ENCODE assay signal across 19 mouse cellular contexts in the genomic region with DNA sequence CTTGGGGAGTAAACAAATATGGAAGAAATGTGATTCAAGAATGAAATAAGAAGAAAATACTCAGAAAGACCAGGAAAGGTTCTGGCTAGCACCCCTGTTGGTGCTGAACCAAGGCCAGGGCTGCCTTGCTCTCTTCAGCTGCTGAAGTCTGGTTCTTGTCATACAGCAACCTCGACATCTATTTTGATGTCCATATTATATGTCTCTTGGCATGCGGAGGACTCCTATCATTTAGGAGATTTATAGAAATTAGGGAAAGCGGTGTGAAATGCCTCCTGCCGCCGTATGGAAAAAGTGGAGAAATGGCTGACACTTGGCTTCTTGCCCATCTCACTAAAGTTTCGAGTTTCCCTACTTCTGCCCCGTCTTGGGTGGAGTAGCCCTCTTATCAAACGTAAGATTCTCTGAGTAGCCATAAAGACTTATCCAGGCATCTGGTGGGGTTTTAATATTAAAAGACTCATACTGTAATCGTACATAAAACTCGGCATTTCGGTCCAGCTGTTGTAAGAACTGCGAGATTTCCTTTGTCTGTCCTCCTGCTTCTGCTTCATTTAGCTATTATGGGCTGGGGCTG.
DNase-seq lines count a peak whose midpoint lies in the region; ATAC-seq and TF ChIP-seq lines count a peak whose summit lies in the region.
"Had no signal": no experiment of that assay in that cellular context is flagged by ENCODE, and none has a peak within 500 bp of the region (broad histone marks: within the 10 kb centered on the region; RNA-seq: fewer than 3 reads in every experiment).

No protein-coding gene starts in this region.

- peak; percentile 36 for DNase-seq in heart, adult 11 months
- no peak for DNase-seq in heart, embryonic 10.5 days (ENCODE audit: low spot score)
- peak; percentile 63 for DNase-seq in limb, embryonic 14.5 days (ENCODE audit: low spot score)
- no peak for DNase-seq in limb, embryonic 10.5 days (ENCODE audit: low spot score)
- DNase-seq: adrenal gland, postnatal 14 days; cerebellum, adult 18-20 months; cerebellum, adult 9-11 months; cerebellum, postnatal 36 days; gastrocnemius, postnatal 14 days; heart, postnatal 36 days had no signal

- 0 out of 2 replicates have a peak, but pooled peaks cover 3% of the 10 kb centered on the region for H3K4me1 ChIP-seq in heart, embryonic 10.5 days
- no peaks in the 10 kb centered on the region for H3K4me1 ChIP-seq in limb, embryonic 14.5 days (ENCODE audit: control insufficient read depth, insufficient read depth, low read length)
- no peaks in the 10 kb centered on the region for H3K4me1 ChIP-seq in limb, embryonic 10.5 days
- H3K4me1 ChIP-seq in intestine, embryonic 16.5 days (ENCODE audit: control insufficient read depth, insufficient read depth, low read length): no peaks in the 10 kb centered on the region
- no peaks in the 10 kb centered on the region for H3K4me1 ChIP-seq in midbrain, embryonic 16.5 days (ENCODE audit: control insufficient read depth, insufficient read depth, low read length)
- H3K4me1 ChIP-seq: forebrain, embryonic 12.5 days; heart, embryonic 13.5 days; hindbrain, embryonic 15.5 days had no signal

- no peaks in the 10 kb centered on the region for H3K27me3 ChIP-seq in heart, embryonic 10.5 days (ENCODE audit: insufficient read depth, poor library complexity, severe bottlenecking)
- H3K27me3 ChIP-seq in limb, embryonic 14.5 days (ENCODE audit: control insufficient read depth, insufficient read depth, low read length): no peaks in the 10 kb centered on the region
- no peaks in the 10 kb centered on the region for H3K27me3 ChIP-seq in limb, embryonic 10.5 days (ENCODE audit: low read depth, poor library complexity, severe bottlenecking)
- H3K27me3 ChIP-seq in intestine, embryonic 16.5 days (replicated peaks; ENCODE audit: control insufficient read depth, insufficient read depth, low read length): no peaks in the 10 kb centered on the region
- no peaks in the 10 kb centered on the region for H3K27me3 ChIP-seq in midbrain, embryonic 16.5 days (ENCODE audit: control insufficient read depth, insufficient read depth, low read depth, low read length)
- H3K27me3 ChIP-seq: forebrain, embryonic 12.5 days; heart, embryonic 13.5 days; hindbrain, embryonic 15.5 days; Patski had no signal

- no peaks in the 10 kb centered on the region for H3K9me3 ChIP-seq in heart, embryonic 10.5 days
- H3K9me3 ChIP-seq in limb, embryonic 14.5 days (ENCODE audit: control insufficient read depth, low read length): no peaks in the 10 kb centered on the region
- no peaks in the 10 kb centered on the region for H3K9me3 ChIP-seq in limb, embryonic 10.5 days (replicated peaks)
- no peaks in the 10 kb centered on the region for H3K9me3 ChIP-seq in intestine, embryonic 16.5 days (ENCODE audit: control insufficient read depth, low read length)
- no peaks in the 10 kb centered on the region for H3K9me3 ChIP-seq in midbrain, embryonic 16.5 days (replicated peaks; ENCODE audit: control insufficient read depth, low read length, poor library complexity, severe bottlenecking)
- H3K9me3 ChIP-seq: forebrain, embryonic 12.5 days; heart, embryonic 13.5 days; hindbrain, embryonic 15.5 days had no signal

- peak; percentile 53; the same call in 1 of the 2 replicates for ATAC-seq in limb, embryonic 14.5 days (ENCODE audit: low FRiP score, low read depth)
- ATAC-seq in intestine, embryonic 16.5 days: no peak
- no peak for ATAC-seq in midbrain, embryonic 16.5 days
- ATAC-seq in cerebellum, adult (ENCODE audit: insufficient number of reproducible peaks, low FRiP score, low TSS enrichment): no peak
- ATAC-seq: activated CD4-positive, CD25-positive, alpha-beta regulatory T cell, adult 4 months; forebrain, embryonic 16.5 days; Patski had no signal

- 84% methylated on average over 12 of the region's 12 CpGs for WGBS in heart, embryonic 10.5 days
- WGBS in limb, embryonic 14.5 days: 63% methylated on average over 12 of the region's 12 CpGs
- 91% methylated on average over 12 of the region's 12 CpGs for WGBS in limb, embryonic 10.5 days
- 52% methylated on average over 12 of the region's 12 CpGs for WGBS in intestine, embryonic 16.5 days
- 94% methylated on average over 12 of the region's 12 CpGs for WGBS in midbrain, embryonic 16.5 days

- H3K36me3 ChIP-seq in heart, embryonic 10.5 days: no peaks in the 10 kb centered on the region
- H3K36me3 ChIP-seq in limb, embryonic 14.5 days (ENCODE audit: control insufficient read depth, insufficient read depth, low read length): no peaks in the 10 kb centered on the region
- no peaks in the 10 kb centered on the region for H3K36me3 ChIP-seq in limb, embryonic 10.5 days
- H3K36me3 ChIP-seq in intestine, embryonic 16.5 days (ENCODE audit: control insufficient read depth, insufficient read depth, low read length): no peaks in the 10 kb centered on the region
- no peaks in the 10 kb centered on the region for H3K36me3 ChIP-seq in midbrain, embryonic 16.5 days (ENCODE audit: control insufficient read depth, insufficient read depth, low read length)
- H3K36me3 ChIP-seq: forebrain, embryonic 12.5 days; heart, embryonic 13.5 days; hindbrain, embryonic 15.5 days had no signal

- TF ChIP-seq POLR2A in limb, embryonic 14.5 days (IDR thresholded peaks at IDR 0.05; ENCODE audit: borderline replicate concordance, extremely low read depth, insufficient read depth, insufficient read length): no peak

- H3K9ac ChIP-seq in limb, embryonic 14.5 days (ENCODE audit: low read depth, low read length, severe bottlenecking): no peak overlapping the region
- no peak overlapping the region for H3K9ac ChIP-seq in intestine, embryonic 16.5 days (ENCODE audit: low read depth, low read length)
- no peak overlapping the region for H3K9ac ChIP-seq in midbrain, embryonic 16.5 days (ENCODE audit: low read depth, low read length)
- H3K9ac ChIP-seq: forebrain, embryonic 12.5 days; heart, embryonic 13.5 days; hindbrain, embryonic 15.5 days had no signal

- H3K27ac ChIP-seq in heart, embryonic 10.5 days: no peak overlapping the region
- H3K27ac ChIP-seq in limb, embryonic 14.5 days (replicated peaks; ENCODE audit: low read depth, low read length): no peak overlapping the region
- H3K27ac ChIP-seq in limb, embryonic 10.5 days: no peak overlapping the region
- 0 out of 2 replicates have a peak overlapping the region, but pooled peaks have one; percentile 24 for H3K27ac ChIP-seq in intestine, embryonic 16.5 days (ENCODE audit: low read length)
- H3K27ac ChIP-seq in midbrain, embryonic 16.5 days (ENCODE audit: low read length): no peak overlapping the region
- H3K27ac ChIP-seq: forebrain, embryonic 12.5 days; heart, embryonic 13.5 days; hindbrain, embryonic 15.5 days had no signal

- H3K4me3 ChIP-seq in heart, embryonic 10.5 days: no peak overlapping the region
- no peak overlapping the region for H3K4me3 ChIP-seq in limb, embryonic 14.5 days (replicated peaks; ENCODE audit: low read length)
- H3K4me3 ChIP-seq in limb, embryonic 10.5 days: no peak overlapping the region
- H3K4me3 ChIP-seq in intestine, embryonic 16.5 days (ENCODE audit: low read length): no peak overlapping the region
- no peak overlapping the region for H3K4me3 ChIP-seq in midbrain, embryonic 16.5 days (ENCODE audit: low read depth, low read length)
- H3K4me3 ChIP-seq: forebrain, embryonic 12.5 days; heart, embryonic 13.5 days; hindbrain, embryonic 15.5 days had no signal

- no peak overlapping the region for H3K4me2 ChIP-seq in limb, embryonic 14.5 days (replicated peaks; ENCODE audit: low read depth, low read length, severe bottlenecking)
- no peak overlapping the region for H3K4me2 ChIP-seq in intestine, embryonic 16.5 days (ENCODE audit: low read depth, low read length)
- H3K4me2 ChIP-seq in midbrain, embryonic 16.5 days (ENCODE audit: low read length): no peak overlapping the region
- H3K4me2 ChIP-seq: forebrain, embryonic 12.5 days; heart, embryonic 13.5 days; hindbrain, embryonic 15.5 days had no signal

Comparison
In these comparisons a context has a peak if more than half of its experiments do, and no peak if none do; other contexts are left out.
1. DNase-seq: peak in heart, adult 11 months (single experiment) and limb, embryonic 14.5 days (single experiment); none in heart, embryonic 10.5 days (single experiment) and limb, embryonic 10.5 days (single experiment).